Mouse (Mus musculus) left cerebral cortex, postnatal 4 days (tissue): ENCODE results near the gene Dnmt3c. TPM values are rescaled to one million over a fixed set of nuclear protein-coding genes. Genes with fewer than 3 reads are reported as not detected.
"Not testable (repeated sequence)": the region's sequence is repeated elsewhere in the genome, so short reads cannot be mapped to it uniquely, and the experiment has no call there.

ENCODE experiments used
- DNase-seq: peaks from one replicate; pipeline ENCODE4 v3.0.0-alpha.2; 2022
- intact Hi-C: fragments of 180-260 bp; cut with DNase I; formaldehyde crosslinking; loops from one replicate; pipeline ENCODE4 v1.15.1; 2025
- total RNA-seq, 2 experiments: library from RNA; stranded (reverse); gene quantifications; 2 replicates each; pipeline ENCODE4 v1.2.3; 2021

Dnmt3c gene
- total RNA-seq, 2 experiments from 2014 or later: not detected

DNA sequence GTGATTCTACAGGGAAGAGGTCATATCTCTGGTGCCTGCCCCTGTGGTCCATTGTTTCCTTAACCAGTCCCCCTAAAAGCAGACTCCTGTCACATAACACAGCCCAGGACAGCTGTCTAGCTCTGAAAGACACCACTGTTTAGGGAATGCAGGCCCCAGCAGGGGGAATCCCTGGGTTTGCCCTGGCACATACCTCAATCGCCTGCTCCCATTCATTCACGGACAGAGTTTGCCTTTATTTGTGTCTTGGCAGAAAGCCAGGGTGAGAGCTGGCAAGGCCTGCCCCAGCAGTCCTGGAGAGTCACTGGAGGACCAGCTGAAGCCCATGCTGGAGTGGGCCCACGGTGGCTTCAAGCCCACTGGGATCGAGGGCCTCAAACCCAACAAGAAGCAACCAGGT lies 16.8 kb downstream of the Dnmt3c start:
- DNase-seq: peak; percentile 84
- intact Hi-C loops: no loop called here

DNA sequence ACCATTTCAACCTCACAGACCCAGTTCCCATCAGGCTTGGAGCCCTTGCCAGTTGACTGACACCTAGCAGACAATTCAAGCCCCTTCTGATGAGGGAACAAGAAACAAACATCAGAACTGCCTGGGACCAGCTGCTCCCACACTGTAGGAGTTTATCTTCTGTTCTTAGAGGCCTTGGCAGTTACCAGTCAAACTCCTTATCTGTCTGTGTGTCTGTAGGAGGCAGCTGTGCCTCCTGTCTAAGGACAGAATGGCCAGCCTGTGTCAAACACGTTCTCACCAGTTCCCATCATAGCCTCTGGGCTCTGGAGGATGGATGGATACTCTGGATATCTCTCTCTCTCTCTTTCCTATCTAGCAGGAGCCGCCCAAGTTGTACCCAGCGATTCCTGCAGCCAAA lies 21.4 kb downstream of the Dnmt3c start:
- DNase-seq, intact Hi-C loops: not testable (repeated sequence)

DNA sequence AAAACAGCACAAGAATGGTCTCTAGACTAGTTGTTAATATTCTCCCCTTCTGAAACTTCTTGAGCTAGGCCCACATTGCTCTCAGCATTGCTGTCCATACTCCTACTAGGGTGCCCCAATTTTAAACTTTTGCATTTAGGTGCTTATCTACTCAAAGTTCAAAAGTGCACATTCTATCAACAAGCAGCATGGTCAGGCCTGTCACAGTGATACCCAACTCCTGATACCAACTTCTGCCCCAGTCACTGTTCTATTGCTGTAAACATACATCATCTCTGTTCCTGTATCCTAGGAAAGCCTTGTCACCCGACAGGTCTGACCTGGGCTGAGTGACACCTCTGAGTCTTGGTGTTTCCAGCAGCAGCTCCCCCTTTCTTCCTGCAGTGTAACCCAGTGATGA lies 26.6 kb downstream of the Dnmt3c start:
- no peak for DNase-seq
- intact Hi-C loops: no loop called here

DNA sequence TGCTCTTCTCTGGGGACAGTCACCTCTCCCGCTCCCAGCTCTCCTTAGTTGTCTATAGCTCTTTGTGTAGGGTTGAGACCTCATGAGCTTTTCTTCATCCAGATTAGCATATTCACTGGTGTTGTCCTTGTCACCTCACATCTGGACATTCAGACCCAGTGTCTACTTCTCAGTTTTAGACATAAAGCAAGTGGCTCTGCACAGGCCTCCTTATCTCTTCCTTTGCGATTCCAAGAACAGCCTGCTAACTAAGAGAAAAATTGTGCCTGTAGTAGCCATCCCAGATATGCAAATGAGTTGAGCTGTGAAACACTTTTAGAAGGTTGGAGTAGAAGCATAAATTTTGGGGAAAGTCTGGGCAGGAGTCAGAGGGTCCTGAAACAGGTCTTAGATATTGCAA lies 28.0 kb downstream of the Dnmt3c start:
- no peak for DNase-seq
- intact Hi-C loops: no loop called here

DNA sequence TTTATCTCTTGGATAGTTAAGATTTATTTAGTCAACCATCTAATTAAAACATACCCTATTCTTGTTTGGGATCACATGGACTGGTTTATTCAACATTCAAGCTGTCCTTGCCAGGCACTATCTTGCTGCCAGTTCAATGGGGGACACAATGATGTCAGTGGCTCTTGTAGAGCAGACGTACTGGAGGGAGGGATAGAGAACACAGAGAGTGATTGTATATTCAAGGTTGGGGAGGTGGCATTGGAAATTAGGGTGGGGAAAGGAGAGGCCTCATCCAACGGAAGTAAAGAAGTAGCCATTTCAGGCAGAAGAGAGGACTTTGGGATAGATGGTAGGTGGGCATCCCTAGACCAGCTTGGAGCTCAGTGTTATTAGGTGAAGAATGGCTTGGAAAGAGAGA lies 28.4 kb downstream of the Dnmt3c start:
- DNase-seq: no peak
- intact Hi-C loops: no loop called here

DNA sequence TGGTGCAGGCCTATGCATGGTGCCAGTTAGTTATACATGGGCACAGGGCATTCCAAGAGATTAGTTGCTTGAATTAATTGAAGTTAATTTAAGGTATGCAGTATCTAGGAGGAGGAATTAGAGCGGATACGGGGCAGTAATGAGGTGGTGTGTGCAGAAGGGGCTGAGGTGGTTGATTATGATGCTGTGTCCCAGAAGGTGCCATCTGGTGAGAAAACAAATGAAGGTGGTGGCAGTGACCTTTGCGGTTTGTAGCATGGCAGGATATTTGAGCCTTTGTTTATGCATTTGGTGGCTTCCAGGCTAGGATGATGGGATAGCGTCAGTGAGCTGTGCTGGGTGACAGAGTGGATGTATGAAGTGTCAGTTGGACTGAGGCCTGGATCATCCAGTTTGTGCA lies 28.8 kb downstream of the Dnmt3c start:
- DNase-seq: no peak
- intact Hi-C loops: no loop called here

DNA sequence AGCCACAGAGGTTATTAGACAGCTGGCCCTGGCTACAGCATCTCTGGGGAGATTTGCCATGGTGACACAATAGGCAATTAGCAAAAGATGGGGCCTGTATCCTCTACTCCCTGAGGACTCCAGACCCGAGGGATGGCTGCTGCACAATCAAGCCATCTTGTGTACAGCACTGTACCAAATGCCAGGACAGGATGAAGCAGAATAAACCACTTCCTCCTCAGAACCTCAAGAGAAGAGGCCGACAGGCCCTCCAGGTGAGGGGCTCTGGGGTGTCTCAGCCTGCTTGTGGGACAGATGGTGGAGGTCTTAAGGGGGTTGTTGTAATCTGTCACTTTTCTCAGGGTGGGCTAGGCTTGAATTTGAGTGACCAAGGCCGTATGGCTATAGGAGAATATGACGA lies 37.6 kb downstream of the Dnmt3c start:
- no peak for DNase-seq
- intact Hi-C loops: no loop called here

DNA sequence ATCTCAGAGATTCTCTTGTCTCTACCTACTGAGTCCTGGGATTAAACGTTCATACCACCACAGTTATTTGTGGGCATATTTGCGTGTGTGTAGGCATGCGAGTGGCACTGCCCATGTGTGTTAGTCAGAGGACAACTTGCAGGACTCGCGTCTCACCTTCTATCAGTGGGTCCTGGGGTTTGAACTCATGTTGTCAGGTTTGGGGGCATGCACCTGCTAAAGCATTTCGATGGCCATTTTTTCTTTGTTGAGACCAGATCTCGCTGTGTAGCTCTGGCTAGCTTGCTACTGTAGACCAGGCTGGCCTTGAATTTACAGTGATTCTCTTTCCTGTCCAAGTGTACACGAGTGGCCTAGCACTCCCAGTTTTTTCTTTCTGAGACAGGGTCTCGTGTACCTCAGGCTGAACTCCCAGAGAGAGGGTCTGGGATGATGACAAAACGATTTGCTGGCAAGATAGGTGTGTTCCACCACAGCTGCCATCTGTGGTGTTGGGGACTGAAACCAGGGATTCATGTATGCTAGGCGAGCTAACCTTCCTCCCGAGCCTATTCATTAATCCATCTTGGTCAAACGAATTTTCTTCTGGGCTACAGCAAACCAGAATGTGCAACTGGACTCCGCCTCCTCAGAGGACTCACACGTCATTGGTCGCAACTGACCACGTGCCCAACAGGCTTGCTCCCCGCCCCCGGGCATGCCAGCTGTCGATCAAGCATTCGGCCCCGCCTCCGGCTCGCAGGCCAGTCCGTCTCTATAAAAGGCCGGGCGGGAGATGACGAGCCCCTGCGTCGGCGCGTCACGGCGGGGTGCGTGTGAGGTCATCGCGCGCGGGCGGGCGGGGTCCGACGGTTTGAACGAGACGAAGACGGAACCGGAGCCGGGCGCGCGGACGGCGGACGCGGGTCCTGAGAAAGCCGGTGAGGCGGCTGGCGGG lies 44.3 kb downstream of the Dnmt3c start, which contains the start of gene Mapre1:
Gene Mapre1 (plus strand): TSS at position 775 of the 937 bp plus-strand sequence.
- intact Hi-C loops: no loop called here
- peak; percentile 100 for DNase-seq

DNA sequence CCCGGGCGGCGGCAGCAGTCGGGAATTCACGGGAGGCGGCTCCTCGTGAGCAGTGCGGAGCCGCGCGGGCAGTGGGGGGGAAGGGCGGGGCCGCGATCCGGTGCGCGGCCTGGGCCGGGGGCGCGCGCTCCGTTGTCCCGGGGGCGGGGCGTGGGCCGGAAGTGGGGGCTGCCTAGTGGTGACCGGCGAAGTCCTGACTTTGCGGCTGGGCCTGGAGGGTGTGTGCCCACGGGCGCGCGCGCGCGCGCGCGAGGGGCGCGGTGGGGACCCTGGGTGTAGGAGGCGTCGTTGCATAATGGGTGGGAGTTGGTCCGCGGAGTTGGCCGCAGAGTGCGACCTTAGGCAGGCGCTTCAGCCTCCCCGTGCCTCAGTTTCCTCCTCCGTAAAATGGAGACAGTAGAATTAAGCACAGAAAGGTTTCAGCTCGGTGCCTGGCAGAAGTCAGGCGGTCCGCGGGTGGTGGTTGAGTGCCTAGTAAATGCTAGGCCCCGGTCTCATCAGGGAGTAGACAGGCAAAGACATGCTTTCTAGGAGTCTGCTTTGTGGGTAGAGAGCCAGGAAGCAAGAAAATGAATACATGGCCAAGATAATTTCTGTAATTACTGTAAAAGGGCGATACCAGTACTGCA lies 45.1 kb downstream of the Dnmt3c start:
- peak; percentile 89 for DNase-seq
- intact Hi-C loops: no loop called here

DNA sequence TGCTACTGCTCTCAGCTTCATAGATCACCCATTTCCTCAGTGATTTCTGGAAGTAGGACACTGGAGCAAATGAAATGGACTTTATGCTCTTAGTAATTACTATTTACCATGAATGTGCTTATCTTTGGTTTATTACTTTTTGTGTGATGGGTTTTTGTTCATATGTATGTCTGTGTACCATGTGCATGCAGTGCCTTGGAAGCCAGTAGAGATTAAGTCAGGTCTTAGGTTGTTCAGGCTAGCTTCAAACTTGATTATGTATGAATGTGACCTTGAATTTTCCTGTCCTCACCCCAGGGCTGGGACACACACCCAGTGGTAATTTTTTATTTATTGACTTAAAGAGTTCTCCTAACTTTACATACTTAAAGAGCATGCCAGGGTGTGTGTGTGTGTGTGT lies 51.5 kb downstream of the Dnmt3c start:
- intact Hi-C loops: no loop called here
- DNase-seq: no peak

DNA sequence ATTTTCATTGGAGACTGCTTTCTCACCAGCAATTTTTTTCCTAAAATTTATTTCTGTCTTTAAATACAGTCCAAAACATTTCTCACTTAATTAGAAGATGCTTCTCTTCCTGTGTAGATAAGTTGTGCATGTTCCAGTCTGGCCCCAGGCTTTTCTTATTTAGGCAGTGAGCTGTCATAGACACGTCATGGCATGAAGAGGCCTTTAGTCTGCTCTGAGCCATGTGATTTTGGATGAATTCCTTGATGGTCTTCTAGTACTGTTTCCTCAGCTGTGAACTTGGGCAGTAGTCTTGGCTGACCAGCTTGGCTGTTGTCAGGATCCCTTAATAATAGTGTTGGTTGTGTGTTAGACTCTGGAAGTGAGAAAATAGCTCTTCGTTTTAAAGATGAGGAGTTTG lies 53.9 kb downstream of the Dnmt3c start:
- DNase-seq: no peak
- intact Hi-C loops: no loop called here

DNA sequence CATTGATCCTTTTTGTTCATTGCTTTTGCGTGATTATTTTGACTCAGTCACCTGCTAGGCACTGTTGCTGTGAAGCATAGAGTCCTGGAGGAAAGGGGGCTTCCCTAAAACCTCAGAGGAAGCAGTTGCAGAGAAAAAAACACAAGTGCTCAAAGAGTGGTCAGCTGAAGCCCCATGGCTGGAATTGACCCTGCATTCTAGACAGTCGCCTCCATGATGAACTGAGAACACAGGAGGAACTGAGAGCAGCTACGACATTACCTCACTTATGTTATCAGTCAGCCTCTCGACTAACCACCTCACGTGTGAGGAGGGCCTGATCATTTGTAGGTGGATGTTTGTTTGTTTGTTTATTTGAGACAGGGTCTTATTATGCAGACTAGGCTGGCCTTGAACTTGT lies 65.7 kb downstream of the Dnmt3c start:
- no peak for DNase-seq
- intact Hi-C loops: no loop called here

DNA sequence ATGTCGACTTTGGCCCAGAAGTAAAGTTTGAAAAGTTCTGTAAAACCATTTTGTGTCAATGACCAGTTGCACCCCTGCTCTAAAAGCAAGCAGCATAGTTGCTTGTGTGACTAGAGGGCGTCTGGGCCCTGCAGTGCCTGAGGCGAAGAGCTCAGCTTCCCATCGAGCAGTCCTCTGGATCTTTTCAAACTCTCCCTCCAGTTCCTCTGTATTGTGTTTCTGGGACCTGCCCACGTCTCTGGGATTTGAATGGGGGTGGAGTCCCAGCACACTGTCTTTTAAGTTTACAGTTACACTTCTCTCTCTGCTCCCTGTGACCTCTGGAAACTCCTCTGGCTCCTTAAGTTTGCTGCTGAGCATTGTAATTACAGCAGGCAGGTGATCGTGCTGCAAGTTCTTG lies 71.0 kb downstream of the Dnmt3c start:
- intact Hi-C loops: no loop called here
- DNase-seq: no peak

DNA sequence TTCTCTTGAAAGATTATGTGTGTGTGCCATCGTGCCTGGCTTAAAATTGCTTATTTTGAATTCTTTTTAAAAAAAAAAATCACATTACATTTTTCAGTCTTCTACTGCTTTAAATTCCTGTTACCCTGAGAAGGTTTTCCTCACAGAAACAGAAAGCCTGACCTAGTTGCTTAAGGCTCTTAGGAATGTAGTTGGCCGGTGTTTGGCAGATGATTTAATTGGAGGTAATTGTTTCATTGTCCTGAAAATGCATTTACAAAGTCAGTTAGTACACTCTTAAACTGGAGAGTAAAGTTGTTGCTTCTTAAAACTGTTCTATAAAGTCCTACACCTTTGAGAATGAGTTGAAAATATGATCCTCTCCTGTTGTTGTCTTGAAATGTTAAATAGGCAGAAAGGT lies 72.4 kb downstream of the Dnmt3c start:
- no peak for DNase-seq
- intact Hi-C loops: no loop called here

DNA sequence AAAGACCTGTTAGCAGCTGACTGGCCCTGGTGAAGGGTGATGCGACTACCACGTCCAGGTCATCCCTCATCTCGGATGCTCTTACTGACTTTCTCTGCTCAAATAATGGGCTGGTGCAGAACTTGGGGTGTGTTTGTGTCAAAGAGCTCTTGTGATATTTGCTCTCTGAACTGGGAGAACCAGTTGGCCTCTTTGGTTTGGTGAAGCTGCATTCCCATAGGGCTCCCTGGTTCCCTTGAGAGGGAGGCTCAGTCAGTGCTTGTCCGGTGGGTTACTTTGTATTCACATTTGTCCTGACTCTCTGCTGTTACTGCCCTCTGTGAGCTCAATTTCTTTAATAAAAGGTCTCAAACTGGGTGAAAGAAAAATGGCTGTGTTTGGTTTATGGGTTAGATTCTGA lies 76.5 kb downstream of the Dnmt3c start:
- no peak for DNase-seq
- intact Hi-C loops: no loop called here

DNA sequence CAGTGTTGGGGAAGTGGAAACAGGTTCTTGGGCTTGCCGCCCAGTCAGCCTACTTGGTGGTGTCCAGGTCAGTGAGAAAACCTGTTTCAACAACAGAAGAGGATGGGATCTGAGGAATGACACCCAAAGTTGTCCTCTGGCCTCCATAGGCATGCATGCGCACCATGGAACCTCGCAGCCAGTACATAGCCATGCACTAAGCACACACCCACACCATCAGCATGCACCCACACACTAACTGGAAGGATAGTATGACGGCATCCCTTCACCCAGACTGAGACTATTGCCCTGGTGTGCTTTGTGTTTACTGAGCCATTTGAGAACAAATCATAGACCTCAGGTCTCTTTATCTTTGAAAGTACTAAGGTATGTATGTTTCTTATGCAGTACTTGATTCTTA lies 79.0 kb downstream of the Dnmt3c start:
- no peak for DNase-seq
- intact Hi-C loops: no loop called here

DNA sequence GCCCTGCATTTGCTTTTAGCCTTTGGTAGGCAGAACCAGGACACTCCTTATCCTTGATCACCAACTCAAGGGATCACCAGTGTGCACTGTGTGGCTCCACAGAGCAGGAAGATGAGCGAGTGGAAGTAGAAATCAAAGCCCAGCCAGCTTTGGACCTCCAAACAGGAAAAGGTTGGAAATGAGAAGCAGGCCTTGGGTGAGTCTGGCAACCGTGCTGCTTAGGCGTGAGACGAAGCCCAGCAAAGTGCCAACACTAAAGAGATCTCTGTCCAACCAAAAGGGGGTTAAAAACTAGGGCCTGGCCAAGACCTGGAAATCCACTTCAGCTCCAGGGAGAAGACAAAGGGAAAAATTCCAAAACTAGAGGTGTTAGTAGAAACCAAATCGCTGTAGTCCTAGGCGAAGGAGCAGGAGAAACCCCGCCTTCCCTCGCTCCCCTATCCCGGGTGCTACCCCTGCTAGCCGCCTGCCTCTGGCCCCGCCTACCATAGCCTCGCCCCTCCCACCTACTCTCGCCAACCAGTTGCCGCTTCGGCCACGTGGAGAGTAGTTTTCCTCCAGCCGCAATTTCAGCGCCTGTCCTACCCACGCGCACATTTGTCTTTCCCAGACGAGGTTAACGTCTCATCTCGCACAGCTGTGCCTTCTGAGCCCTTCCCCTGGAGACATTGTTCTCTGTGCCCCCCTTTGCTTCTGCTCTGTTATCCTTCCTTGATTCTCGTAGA lies 82.3 kb downstream of the Dnmt3c start:
- DNase-seq: peak; percentile 61
- intact Hi-C loops: no loop called here
